Mouse (Mus musculus) hematopoietic stem cell, adult 5-6 weeks (primary cell): Measurements from ENCODE around the gene Ppp1r12b. TPM values are rescaled to one million over a fixed set of nuclear protein-coding genes. Genes with fewer than 3 reads are reported as not detected.
A peak's percentile ranks its signal among the peaks of the same experiment; 100 is the strongest.

ENCODE experiments used
- ATAC-seq, 2 experiments: fragments of 125-278 bp in 1 of 2; replicated peaks in 1 of 2; 2 replicates each; pipeline ENCODE4 v1.8.0; 2016 to 2017; ENCODE audit warnings: inconsistent platforms in 2 of 2, mild to moderate bottlenecking in 2 of 2, moderate number of reproducible peaks in 2 of 2, low read depth in 1 of 2, moderate TSS enrichment in 1 of 2; ENCODE audit not compliant: low FRiP score in 2 of 2, poor library complexity in 2 of 2, severe bottlenecking in 2 of 2, insufficient read depth in 1 of 2, low TSS enrichment in 1 of 2
- total RNA-seq: library from RNA; stranded (forward); fragments of 172-1452, 232-1000 nt; gene quantifications from 2 replicates; pipeline ENCODE4 v1.2.3, GENCODE M21; 2017

Gene Ppp1r12b
- total RNA-seq, 1 experiment from 2014 or later, result 9.3 TPM

DNA sequence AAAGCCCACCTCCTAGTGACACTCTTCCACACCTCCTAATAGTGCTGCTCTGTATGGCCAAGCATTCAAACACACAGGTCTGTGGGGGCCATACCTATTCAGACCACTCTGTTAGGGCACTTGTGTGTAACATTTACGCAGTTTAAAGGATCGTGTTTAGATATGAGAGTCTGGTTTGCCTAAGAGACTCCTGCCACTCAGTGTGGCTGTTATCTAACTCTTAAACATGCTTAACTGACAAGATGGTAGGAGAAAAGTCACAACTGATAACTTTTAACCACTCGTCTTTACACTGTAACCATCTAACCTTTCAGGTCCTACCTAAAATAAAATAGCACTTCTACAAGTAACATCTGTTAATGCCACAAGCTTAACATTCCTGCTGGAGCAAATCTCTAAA is 134.9 kb downstream of the Ppp1r12b start:
- no peak for ATAC-seq

GRCm38 (mm10) chr1:134819196-134819595 is 136.5 kb downstream of the Ppp1r12b start:
- no peak for ATAC-seq

DNA sequence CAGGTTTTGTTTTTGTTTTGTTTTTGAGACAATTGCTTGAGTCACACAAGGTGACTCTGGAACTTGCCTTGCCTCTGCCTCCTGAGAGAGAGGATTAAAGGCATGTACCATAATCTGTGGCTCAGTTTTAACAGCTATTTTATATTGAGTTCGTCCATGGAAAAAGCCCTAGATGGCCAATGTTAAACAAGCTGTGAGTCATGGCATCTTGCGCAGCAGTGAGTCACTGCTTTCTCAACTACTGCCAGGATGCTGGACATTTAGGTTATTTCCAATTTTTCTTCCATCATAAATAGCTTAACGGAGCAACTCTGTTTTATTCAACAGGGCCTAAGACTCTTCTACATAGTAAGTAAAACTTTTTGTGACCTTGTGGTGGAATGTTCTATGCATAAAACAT is 137.0 kb downstream of the Ppp1r12b start:
- ATAC-seq, result no peak

DNA sequence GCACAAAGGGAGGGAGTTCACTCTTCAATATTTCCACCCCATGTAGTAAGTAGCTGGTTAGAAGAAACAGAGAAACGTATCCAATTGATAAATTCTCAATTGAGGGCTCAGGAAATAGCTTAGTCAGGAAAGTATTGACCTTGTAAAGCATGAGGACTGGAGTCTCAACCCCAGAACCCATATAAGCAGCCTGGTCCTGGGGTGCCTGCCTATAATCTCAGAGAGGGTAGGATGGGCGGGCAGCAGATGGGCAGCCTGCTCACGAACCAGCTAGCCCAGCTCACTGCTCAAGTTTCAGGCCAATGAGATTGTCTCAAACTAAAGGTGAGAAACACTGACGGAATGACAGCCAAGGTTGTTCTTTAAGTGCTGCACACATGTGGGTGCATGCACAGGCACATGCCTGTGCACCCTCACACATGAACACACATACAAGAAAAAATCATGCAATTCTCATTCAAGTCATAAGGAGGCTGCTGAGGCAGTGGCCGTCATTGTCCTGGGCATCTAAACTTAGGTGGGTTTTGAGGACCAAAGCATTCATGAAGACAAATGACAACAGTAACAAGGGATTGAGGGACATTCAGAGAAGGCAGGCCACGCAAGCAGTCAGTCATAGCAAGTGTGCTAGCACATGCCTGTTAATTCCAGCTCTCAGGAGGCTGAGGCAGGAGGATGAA is 137.7 kb downstream of the Ppp1r12b start:
- no peak for ATAC-seq

- no peak for ATAC-seq
These were observed 138.6 kb downstream of the Ppp1r12b start for GRCm38 (mm10) chr1:134817120-134817519.

GRCm38 (mm10) chr1:134816617-134817016 is 139.1 kb downstream of the Ppp1r12b start:
- peak in 1 of 2 experiments; percentile 32; a peak in 1 of 4 replicates for ATAC-seq

DNA sequence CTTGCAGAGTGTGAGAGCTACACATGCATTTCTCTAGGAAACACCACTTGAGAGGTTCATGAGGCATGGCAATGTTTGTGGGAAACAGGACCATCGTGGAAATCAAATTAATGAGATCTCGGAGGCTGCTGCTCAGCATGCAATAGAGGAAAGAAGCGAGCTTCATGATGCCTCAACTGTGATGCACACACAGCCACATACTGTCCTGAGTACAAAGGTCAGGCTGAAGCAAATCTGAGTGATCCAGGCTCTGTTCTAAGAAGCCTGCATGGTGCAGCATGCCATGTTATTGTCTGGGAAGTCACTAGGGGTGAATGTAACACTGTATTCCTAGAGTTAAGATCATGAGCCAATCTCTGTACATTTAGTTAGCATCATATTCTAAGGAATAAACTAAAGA is 140.0 kb downstream of the Ppp1r12b start:
- ATAC-seq, result no peak

DNA sequence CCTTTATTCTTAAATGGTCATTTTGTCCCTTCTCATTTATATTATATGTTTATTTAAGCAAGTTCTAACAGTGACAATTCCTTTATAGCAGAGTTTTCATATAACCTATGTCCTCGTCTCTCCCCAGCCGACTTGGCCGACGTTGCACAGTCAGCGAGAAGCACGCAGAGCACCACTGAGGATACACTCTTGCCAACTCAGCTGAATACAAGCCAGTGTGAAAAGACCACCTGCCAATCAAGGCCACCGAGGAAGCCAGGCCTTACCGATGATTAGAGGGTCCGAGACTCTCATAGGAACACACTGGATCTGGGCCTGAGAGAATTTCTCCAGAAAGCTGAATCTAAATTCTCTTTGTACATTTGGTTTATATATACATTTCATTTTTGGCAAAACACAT is 150.3 kb downstream of the Ppp1r12b start:
- no peak for ATAC-seq

GRCm38 (mm10) chr1:134804373-134804772 is 151.4 kb downstream of the Ppp1r12b start:
- ATAC-seq, result no peak

DNA sequence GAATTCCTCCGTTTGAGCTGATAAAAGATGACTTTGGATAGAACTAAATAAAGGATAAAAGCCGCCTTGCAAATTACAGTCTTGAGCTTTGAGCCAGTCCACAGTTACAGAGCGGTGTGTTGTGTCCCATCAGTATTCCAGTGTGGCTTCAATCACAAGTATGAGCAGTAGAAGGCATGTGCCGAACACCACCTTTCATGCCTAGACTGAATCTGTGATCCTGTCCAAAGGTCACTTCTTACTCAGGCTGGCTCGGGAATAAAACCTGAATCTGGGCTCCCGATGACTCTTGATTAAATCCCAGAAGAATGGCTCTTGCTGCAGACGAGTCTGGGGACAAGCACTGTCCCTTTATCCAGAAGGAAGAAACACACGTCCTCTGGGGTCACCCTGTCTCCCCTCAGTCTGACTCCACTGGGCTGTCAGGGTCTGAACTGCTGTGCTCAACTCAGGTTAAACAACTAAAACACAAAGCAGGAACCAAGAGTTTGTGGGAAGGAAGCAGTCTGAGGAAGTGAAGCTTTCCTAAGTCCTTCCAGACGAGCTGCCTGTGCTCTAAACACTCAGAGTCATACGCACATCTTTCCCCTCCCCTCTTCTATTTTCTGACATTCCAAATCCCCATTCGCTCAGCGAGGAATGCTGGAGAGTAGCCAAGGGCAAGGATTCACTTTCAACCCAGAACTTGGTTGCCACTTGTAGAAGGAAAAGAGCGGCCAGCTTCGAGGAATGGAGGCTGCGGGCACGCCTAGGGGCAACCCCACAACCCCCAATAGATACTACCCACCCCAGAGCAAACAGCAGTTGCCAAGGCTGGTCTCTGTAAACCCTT is 152.2 kb downstream of the Ppp1r12b start:
- no peak; a peak in 1 of 4 replicates for ATAC-seq

DNA sequence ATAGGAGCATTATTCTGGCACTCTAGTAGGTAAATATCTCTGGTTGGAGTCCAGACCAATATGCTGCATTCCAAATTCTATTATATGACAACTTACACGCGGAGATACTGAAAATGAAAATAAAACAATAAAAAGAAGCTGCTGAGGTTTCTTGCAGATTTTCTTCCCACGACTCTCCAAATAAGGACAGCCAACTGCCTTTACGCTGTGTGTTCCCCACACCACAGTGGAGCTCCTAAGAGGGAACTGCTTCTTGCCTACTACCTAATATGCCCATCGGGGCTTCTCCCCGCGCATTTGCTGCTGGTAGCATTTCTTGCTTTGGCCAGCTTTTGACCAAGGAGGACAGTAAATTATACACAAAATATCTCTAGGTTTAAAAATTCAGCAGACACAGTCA is 154.0 kb downstream of the Ppp1r12b start:
- no peak for ATAC-seq

GRCm38 (mm10) chr1:134796536-134796935 is 159.2 kb downstream of the Ppp1r12b start:
- ATAC-seq, result no peak

DNA sequence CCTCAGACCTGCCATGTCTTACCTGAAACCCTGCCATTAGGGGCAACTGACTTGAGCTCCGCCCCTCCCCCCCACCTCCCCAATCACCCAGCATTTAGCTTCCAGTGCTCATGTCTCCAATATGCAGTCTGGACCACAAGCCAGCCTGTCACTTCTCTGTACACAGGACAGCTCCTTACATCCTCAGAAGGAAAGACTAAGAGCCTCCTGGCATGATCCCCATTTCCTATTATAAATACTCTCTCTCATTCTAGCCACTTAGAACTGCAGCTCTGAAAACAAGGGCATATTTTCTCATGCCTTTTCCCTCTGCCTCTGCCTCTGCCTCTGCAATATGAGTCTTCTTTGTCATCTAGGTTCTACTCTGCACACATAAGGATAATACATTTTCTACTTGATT is 159.7 kb downstream of the Ppp1r12b start:
- no peak for ATAC-seq

GRCm38 (mm10) chr1:134791456-134791855 is 164.3 kb downstream of the Ppp1r12b start:
- no peak for ATAC-seq

DNA sequence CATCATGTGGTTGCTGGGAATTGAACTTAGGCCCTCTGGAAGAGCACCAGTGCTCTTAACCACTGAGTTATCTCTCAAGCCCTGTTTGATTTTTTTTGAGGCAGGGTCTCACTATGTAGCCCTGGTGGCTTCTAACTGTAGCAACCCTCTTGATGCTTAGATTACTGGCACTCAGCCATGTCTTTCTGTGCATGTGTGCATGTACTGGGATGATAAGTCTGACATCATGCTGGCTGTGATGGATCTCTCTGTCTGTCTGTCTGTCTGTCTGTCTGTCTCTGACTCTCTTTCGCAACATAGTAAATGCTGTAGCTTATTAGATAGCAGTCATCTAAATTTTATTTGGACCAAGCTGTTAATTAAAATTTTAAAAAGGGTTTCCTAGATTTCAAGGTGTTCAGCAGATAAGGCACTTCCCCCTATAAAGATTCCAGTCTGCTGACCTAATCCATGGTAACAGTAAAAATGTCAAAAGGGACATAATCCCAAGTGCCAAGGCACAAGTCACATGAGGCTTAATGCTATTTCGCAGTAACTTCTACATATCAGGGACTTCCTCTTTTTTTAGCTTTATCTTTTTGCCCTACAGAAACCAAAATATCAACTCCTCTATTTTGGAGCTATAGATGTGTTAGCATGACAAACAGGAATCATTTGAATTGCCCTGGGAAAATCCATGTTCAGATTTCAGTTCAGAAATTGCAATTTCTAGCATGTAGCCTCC is 164.9 kb downstream of the Ppp1r12b start:
- ATAC-seq, result peak in 1 of 2 experiments; percentile 25; a peak in 2 of 4 replicates

DNA sequence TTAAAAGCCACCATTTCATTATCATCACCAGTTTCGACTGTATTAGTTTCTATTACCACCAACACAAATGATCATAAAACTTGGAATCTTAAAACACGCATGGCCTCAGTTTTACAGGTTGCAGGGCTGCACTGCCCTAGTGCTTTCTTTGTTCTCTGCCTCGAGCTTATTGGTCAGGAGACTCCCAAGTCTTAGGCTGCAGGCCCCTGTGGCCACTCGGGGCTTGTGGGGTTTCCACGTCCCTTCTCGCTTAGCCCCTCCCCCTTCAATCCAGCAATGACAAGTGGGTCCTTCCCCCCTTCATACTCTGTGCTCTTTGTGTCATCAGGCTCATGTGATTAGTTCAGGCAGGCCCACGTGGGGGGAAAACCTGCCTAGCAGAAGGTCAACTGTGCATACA is 167.6 kb downstream of the Ppp1r12b start:
- ATAC-seq, result no peak

- ATAC-seq, result peak; percentile 32 to 49; a peak in 2 of 4 replicates
These were observed 170.8 kb downstream of the Ppp1r12b start for GRCm38 (mm10) chr1:134784911-134785310.

DNA sequence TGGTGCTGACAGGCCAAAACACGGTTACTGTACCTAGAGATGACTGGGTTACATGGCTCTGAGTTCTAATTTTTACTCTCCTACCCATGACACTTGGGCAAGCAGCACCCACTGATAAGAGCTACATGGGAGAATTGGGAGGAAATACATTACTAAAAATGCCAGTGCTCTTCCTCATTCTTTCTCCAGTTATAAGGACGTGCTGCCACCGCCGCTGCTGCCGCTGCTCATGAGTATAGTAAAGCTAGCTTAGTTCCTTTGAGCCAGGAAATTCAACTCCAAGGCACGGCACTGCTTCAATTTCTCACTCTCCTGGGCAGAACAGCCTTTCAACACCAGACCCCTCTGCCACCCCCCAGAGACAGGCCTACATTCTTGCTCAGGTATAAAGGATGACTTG is 171.3 kb downstream of the Ppp1r12b start:
- peak; percentile 39 to 42; a peak in 2 of 4 replicates for ATAC-seq
